Mouse (Mus musculus) heart, postnatal 14 days (tissue): ENCODE results near the gene Hspa1l. TPM values are rescaled to one million over a fixed set of nuclear protein-coding genes. Genes with fewer than 3 reads are reported as not detected.
"Not testable (repeated sequence)": the region's sequence is repeated elsewhere in the genome, so short reads cannot be mapped to it uniquely, and the experiment has no call there.

Source experiments
- DNase-seq, 2 experiments: peaks; one replicate each; pipeline ENCODE4 v3.0.0; 2021 to 2022
- intact Hi-C: fragments of 180-260 bp; cut with DNase I; formaldehyde crosslinking; loops from one replicate; pipeline ENCODE4 v1.15.1; 2025
- total RNA-seq, 2 experiments: library from RNA; stranded (reverse); gene quantifications; 2 replicates each; pipeline ENCODE4 v1.2.3; 2021

Hspa1l gene
- total RNA-seq, 2 experiments from 2014 or later, result 2.7 to 4.7 TPM

GRCm38 (mm10) chr17:34949553-34949969, 22.9 kb upstream of the Hspa1l start:
- intact Hi-C loops, result loop anchor here (10.0 kb wide), 1 partner anchor 95 kb away; the partner anchor contains the start of genes Nelfe and Skiv2l

DNA sequence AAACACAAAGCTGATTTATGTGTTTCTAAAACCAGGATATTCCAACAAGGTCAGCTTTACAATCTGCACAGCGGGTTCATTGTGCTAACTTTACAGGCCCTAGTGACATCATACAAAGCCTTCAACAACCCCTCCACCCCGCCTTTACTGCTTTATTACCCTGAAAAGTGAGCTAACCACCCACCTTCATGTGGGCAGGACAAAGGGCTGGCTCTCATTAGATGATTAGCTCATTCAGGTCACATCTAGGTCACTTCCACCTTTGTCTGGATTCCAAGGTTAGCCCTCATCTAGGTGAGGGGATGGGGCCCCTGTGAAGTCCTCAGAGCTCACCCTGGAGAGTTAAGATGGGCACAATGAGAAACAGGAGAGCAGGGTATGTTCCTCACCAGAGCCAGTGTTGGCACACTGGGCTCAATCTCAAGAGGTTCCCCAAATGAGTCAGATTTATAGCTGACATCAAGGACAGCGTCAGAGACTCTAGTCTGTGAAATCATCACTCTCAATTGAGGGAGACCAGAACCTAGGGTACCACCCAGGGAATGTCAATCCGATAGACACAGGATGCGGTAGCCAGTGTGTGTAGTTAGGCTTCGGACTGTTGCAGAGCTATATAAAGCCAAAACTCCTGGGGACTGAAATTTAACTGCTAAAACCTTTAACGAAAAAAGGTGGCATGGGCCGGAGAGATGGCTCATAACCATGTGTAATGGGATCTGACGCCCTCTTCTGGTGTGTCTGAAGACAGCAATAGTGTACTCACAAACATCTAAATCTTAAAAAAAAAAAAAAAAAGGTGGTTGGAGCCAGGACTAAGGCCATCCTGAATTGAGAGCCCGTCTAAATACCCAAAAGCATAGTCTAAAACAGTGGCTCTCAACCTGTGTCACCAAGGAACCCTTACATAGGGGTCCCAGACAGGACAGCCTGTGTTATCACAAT, 21.7 kb upstream of the Hspa1l start:
- DNase-seq, result no peak
- intact Hi-C loops, result loop anchor here (1.0 kb wide), 1 partner anchor 33 kb away; no protein-coding TSS in a partner anchor

More at GRCm38 (mm10) chr17:34949553-34949969, 22.9 kb upstream of the Hspa1l start:
- DNase-seq, result no peak

DNA sequence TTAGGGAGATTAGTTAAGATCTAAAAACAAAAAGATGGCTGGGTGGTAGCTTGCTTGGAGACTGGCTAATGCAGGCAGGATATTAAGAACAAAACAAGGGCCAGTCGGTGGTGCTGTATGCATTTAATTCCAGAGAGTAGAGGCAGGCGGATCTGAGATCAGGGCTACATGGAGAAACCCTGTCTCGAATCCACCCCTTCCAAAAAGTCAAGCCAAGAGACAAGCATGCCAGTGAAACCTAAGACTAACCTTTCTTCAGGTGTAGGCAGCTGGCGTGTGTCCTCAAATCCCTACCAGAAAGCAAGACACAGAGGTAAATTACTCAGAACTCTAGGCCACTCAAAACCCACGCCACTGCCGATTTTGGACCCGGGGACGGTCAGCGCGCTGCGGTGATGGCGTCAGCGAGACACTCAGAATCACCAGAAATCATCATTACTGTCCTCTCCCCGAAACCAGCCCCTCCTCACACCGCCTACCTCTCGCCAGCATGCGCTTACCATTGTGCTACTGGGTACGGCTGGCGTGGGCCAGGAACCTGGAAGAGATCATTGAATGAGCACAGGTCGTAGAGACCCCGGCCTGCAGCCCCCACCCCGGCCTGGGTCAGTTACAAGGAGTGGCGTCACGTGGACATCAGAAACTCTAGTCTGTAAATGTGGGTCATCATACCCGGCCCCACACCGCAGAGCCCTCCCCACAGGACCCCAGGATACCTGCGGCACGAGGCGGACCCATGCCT, 20.7 kb upstream of the Hspa1l start:
- no peak for DNase-seq
- intact Hi-C loops, result loop anchor here (1.0 kb wide), 1 partner anchor 31 kb away; no protein-coding TSS in a partner anchor

DNA sequence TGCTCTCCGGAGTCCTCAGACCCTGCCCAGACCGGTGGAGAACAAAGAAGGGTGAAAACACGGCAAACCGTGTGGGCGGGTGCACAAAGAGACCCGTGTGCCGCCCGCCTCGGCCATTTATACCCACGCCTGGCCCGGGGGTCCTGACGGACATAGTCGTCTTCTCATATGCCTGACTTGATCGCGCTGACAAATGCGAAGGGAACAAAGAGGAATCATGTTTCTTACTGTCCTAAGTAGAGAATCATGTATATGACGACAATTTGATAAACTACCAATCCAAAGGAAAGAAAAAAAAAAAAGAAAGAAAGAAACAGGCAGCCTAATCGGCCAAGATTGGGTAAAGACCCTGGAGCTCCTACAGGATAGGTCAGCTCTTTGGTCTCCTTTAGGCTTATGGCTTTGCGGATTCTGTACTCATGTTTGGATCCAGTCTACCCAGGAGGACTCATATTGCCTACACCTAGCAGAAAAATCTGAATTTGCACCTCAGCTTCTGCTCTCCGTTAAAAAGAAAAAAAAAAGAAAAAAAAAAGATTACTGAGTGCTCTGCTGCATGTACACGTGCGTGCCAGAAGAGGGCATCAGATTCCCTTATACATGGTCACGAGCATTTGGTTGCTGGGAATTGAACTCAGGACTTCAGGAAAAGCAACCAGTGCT, 20.0 kb upstream of the Hspa1l start:
- intact Hi-C loops, result no loop called here
- peak; percentile 82 to 91 for DNase-seq

GRCm38 (mm10) chr17:34953258-34953657, 19.2 kb upstream of the Hspa1l start:
- intact Hi-C loops, result no loop called here
- DNase-seq, result no peak

- no peak for DNase-seq
- intact Hi-C loops, result no loop called here
Observed at GRCm38 (mm10) chr17:34953904-34954303, 18.6 kb upstream of the Hspa1l start.

DNA sequence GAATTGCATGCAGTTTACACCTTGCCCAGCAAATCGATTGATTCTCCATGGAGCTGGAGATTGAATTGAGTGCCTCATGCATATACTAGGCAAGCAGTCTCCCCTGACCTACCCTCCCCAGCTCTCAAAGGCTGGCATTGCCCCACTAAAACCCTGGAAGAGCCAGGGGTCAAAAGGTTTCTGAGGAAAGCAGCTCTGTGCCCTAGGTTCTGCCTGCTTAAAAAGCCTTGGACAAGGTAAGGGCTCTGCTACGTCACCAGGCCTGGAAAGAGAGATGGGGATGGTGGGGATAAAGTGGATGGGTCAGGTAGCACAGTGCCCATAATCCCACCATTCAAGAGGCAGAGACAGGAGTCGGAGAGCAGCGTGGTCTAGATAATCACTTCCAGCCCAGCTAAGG, 17.7 kb upstream of the Hspa1l start:
- no peak for DNase-seq
- intact Hi-C loops, result loop anchor here (1.0 kb wide), 1 partner anchor 23 kb away; no protein-coding TSS in a partner anchor

DNA sequence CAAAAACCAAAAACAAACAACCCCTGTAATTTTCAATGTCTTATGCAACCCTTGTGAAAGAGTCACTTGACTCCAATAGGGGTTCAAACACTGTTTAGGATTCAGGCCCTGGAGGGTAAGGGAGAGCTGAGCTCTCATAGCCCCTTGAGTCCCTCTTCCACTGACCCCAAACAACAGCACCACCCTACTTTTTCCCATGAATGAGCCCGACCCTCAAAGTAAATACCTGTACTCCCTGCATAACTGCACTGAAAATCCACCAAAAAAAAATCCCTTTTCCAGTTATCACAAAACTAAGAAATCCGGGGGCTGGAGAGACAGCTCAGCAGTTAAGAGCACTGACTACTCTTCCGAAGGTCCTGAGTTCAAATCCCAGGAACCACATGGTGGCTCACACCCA, 16.6 kb upstream of the Hspa1l start:
- intact Hi-C loops, result loop anchor here (1.0 kb wide), 1 partner anchor 22 kb away; no protein-coding TSS in a partner anchor

DNA sequence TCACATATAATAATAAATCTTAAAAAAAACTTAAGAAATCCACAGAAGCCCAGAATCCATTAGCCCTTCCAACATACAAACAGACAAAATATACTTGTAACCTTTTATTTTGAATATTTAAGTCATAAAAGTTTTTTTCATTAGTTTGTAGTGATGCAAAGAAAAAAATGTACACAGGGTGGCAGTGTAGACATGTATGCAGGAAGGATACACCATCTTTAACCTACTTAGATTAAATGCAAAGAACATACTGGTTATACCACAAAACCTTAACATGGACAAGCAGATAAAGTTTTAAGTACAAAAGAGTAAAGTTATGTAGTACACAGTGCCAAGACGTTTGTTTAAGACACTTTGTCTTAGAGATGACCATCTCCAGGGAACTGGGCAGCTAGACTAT, 16.2 kb upstream of the Hspa1l start:
- DNase-seq, result no peak
- intact Hi-C loops, result no loop called here

More for the DNA sequence above, 16.6 kb upstream of the Hspa1l start:
- no peak for DNase-seq

DNA sequence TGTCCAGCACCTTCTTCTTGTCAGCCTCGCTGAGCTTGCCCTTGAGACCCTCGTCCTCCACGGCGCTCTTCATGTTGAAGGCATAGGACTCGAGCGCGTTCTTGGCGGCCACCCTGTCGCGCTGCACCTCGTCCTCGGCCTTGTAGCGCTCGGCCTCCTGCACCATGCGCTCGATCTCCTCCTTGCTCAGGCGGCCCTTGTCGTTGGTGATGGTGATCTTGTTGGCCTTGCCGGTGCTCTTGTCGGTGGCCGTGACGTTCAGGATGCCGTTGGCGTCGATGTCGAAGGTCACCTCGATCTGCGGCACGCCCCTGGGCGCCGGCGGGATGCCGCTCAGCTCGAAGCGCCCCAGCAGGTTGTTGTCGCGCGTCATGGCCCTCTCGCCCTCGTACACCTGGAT, 15.2 kb upstream of the Hspa1l start:
- intact Hi-C loops, DNase-seq: not testable (repeated sequence)

- intact Hi-C loops, DNase-seq: not testable (repeated sequence)
Observed at GRCm38 (mm10) chr17:34957966-34958365, 14.5 kb upstream of the Hspa1l start.

- DNase-seq, intact Hi-C loops: not testable (repeated sequence)
Observed at GRCm38 (mm10) chr17:34958734-34959129, 13.8 kb upstream of the Hspa1l start.

- intact Hi-C loops, result not testable (repeated sequence)
- DNase-seq, result peak; percentile 79 to 81
Observed at GRCm38 (mm10) chr17:34959130-34959778, 13.2 kb upstream of the Hspa1l start, which contains the start of gene Hspa1b. TSS of gene Hspa1b (minus strand) at chr17:34959238.

GRCm38 (mm10) chr17:34959881-34960515, 12.5 kb upstream of the Hspa1l start:
- DNase-seq, result peak; percentile 29 to 42
- intact Hi-C loops, result no loop called here

DNA sequence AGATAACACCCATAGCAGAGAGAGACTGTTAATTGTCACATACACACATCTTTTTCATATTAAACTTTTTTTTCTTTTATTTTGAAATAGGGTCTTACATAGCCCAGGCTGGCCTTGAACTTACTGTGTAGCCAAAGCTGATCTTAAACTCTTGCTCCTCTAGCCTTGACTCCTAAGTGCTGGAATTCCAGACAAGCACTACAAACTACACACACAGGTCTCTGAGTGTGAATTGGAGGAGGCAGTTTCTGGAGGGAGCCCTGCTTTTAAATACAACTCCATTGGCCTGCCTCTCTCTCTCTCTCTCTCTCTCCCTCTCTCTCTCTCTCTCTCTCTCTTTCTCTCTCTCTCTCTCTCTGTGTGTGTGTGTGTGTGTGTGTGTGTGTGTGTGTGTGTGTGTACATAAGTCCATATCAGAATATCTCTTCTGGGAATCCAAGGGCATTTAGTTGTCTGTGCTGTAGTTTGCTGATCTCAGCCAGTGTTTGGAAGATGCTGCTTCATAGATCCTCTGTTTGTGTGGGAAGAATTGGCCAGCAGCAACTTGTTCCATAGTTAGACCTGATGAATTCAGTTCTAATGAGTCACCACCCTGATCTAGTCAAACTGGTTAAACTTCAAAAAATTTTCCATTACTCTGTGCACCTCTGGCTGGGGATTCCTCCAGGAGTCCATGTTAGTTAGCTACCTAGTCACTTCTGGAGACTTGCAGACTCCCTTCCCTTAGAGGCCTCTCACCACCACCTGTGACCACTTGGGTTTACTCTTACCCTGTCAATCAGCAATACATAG, 11.6 kb upstream of the Hspa1l start:
- DNase-seq, result no peak
- intact Hi-C loops, result no loop called here

DNA sequence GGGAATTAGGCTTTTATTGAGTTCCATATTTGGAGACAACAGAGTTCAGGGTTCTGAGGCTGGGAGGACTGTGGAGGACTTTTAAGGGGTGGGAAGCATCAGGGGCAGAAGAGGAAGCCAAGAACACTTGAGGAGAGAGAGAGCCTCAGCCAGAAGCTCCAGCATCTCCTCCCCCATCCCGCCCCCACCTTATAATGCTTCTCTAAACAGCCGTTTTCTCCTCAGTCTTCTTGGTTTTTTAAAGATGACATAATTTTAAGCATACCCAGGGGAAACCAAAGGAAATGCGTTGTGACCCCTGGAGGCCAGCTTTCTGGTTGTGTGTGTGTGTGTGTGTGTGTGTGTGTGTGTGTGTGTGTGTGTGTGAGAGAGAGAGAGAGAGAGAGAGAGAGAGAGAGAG, 10.4 kb upstream of the Hspa1l start:
- DNase-seq, result peak in 1 of 2 experiments; percentile 6
- intact Hi-C loops, result no loop called here

DNA sequence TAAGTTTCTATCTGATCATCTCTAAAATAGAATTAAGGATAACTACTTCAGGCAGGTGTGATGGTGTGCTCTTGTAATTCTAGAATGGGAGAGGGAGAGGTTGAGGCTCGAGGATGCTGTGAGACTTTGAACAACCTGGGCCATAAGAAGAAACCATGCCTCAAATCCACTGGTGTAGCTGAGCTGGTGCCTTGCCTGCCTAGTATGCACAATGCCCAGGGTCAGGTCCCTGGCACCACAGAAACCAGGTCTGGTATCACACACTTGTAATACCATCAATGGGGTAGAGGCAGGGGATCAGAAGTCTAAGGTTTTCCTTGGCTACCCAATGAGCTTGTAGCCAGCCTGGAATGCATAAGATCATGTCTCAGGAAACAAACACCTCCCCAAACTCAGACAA, 9.7 kb upstream of the Hspa1l start:
- intact Hi-C loops, result no loop called here

DNA sequence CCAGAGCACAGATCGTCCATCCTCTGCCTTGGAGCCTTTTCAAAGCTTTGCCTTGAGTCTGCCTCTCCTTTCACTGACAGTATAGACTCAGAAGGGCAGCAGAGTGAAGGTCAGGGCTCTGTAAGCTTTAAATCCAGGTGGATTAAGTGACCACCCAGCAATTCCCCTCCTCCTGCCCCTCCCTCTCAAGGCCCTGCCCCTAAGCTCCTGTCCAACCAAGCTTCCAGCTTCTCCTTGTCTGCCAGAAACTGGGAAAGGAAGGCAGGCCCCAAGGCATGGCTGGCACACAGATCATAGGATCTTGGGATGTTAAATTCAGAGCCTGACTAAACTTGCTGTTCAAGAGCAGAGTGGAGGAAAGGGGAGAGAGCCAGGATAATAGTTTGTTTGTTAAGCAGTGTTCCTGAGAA, 7.9 kb upstream of the Hspa1l start:
- no peak for DNase-seq
- intact Hi-C loops, result no loop called here

More for the DNA sequence above, 9.7 kb upstream of the Hspa1l start:
- DNase-seq, result no peak

- intact Hi-C loops, result no loop called here
- no peak for DNase-seq
Observed at GRCm38 (mm10) chr17:34965627-34966026, 6.9 kb upstream of the Hspa1l start.
